ENCODE assay signal across 8 mouse cellular contexts in genomic region chr1:105786731-105787357, GRCm38 (mm10). TPM values are rescaled to one million over a fixed set of nuclear protein-coding genes. Genes with fewer than 3 reads are reported as not detected.
A peak's percentile ranks its signal among the peaks of the same experiment; 100 is the strongest.
DNase-seq lines count a peak whose midpoint lies in the region.

No protein-coding gene starts in this region.

- peak; percentile 40 for DNase-seq in heart, adult 8-10 months (ENCODE audit: low spot score)
- DNase-seq in heart, postnatal 4 days: no peak
- peak; percentile 64 for DNase-seq in 416B (ENCODE audit: low read depth)
- DNase-seq in fat pad, adult 2 months (ENCODE audit: extremely low read depth, low read depth, low spot score): peak; percentile 33
- DNase-seq in lung, postnatal 25 days (ENCODE audit: low spot score): peak; percentile 66
- DNase-seq in urinary bladder, postnatal 10 days (ENCODE audit: low spot score): no peak
- no peak for DNase-seq in retina, embryonic 14.5 days (ENCODE audit: low spot score)
- no peak for DNase-seq in thymus, postnatal 10 days (ENCODE audit: low spot score in 2 of 2)

RNA-seq across cellular contexts. Expression of gene Tnfrsf11a, which starts 6.3 kb away (rescaled TPM):
- total RNA-seq in heart, adult 8-10 months (2022): 1 to 10 TPM; 1.2 to 2.6 (median 2.1) TPM
- total RNA-seq in heart, postnatal 4 days (2021): 1 to 10 TPM; 1.3 to 1.5 TPM

Comparison
In these comparisons a context has a peak if more than half of its experiments do, and no peak if none do; other contexts are left out.
1. DNase-seq: peak in heart, adult 8-10 months (single experiment), 416B (single experiment), fat pad, adult 2 months (single experiment) and lung, postnatal 25 days (single experiment); none in heart, postnatal 4 days (single experiment), urinary bladder, postnatal 10 days (single experiment), retina, embryonic 14.5 days (single experiment) and thymus, postnatal 10 days (0 of 2).